Mouse (Mus musculus) lung, postnatal 0 days (tissue): ENCODE results near the gene Fpgs.

Experiments
- CTCF ChIP-seq: IDR thresholded peaks from 2 replicates; pipeline ENCODE4 v1.5.1; 2016; ENCODE audit warnings: antibody characterized with exemption, mild to moderate bottlenecking
- EP300 ChIP-seq: IDR thresholded peaks from 2 replicates; pipeline ENCODE4 v1.6.1; 2016; ENCODE audit warnings: antibody characterized with exemption, mild to moderate bottlenecking, control low read depth

GRCm38 (mm10) chr2:32724832-32725790 is 21.2 kb upstream of the Fpgs start:
- TF ChIP-seq CTCF = no peak
- TF ChIP-seq EP300 = no peak
